Mouse (Mus musculus): Measurements from ENCODE around the gene Gpr61. TPM values are rescaled to one million over a fixed set of nuclear protein-coding genes. Genes with fewer than 3 reads are reported as not detected.

The Gpr61 gene
- total RNA-seq, 2 experiments from 2014 or later = not detected

DNA sequence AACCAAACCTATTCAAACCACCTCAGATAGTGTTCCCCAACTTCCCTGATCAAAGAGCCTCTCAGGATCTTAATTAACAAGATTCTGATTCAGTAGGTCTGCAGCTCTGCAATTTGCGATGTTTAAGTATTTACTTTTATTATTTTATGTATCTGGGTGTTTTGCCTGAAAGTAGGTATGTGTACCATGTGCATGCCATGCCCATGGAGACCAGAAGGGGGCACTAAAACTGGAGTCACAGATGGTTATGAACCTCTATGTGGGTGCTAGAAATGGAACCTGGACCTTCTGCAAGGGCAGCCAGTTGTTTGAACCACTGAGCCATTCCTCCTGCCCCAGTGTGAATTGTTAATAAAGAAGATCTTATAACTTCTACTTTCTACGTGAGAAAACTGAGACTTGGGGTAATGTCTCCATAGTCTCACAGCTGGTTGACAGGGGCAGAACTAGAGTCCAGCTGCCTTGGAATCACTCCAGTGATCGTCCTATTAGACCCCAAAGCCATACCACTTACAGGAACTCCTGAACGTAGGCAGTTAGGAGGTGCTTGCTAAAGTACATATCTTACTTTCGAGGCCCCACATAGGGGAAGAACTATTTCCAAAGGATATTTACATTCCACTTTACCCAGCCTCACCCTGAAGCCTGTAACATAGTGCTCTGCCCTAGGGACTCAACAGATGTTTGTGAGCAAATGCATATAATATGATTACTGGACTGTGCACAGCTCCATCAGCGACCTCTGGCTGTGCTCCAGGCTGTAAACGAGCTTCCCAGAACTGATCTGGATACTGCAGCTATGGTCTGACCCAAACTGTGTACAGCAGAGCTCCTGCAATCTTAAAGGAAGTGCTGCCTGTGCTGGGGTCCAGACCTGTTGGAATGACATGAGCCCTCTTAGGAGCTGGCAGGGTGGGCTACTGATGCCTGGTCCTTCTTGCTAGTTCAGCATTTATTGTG is 24.4 kb upstream of the Gpr61 start:
- peak in 1 of 2 experiments; percentile 9 for DNase-seq

- peak; percentile 61 to 64 for DNase-seq
These were observed 20.2 kb upstream of the Gpr61 start for GRCm38 (mm10) chr3:108174672-108175531.

DNA sequence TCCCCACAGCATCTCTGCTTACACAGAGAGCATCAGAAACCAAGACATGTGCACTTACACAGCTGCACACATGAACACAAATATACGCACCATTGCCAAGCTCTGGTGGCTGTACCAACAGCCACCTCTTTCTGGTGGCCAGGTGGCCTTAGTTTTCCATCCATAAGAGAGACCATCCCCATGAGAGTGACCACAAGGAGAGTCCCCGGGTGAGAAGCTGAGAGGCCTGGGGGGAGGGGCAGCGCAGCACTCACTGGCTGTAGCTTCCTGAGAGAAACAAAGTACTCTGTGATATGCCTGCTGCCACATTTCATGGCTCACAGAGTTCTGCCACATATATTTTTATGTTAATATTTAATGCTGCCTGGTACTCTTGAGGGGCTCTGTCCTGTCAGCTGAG is 14.5 kb upstream of the Gpr61 start:
- no peak for DNase-seq

- no peak for DNase-seq
These were observed 12.8 kb upstream of the Gpr61 start for GRCm38 (mm10) chr3:108167499-108167898.

GRCm38 (mm10) chr3:108166486-108167211 is 12.0 kb upstream of the Gpr61 start:
- DNase-seq = peak; percentile 55 to 78

GRCm38 (mm10) chr3:108165532-108166315 is 11.0 kb upstream of the Gpr61 start:
- DNase-seq = peak in 1 of 2 experiments; percentile 39

DNA sequence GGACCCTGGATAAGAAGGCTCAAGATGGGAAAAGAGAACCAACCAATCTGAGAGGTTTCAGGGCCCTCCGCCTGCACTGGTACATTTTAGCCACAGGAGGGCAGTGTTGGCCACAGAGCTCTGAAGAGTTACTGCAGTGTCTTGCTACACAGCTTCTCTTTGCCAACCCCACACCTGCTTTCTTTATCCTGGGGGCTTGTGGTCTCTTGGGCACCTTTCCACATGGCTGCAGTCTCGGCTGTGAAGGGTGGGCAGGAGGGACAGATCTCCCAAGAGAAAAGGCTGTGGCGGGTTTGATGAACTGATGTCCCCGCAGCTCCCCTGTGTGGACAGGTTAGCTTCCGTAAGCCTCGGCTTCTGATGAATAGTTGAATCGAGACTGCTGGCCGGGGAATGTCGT is 10.1 kb upstream of the Gpr61 start:
- peak; percentile 79 to 88 for DNase-seq

- no peak for DNase-seq
These were observed 9.4 kb upstream of the Gpr61 start for GRCm38 (mm10) chr3:108164091-108164490.

- peak; percentile 32 to 41 for DNase-seq
These were observed 3.8 kb upstream of the Gpr61 start for GRCm38 (mm10) chr3:108158383-108159037.

GRCm38 (mm10) chr3:108152290-108152689 is 2.4 kb downstream of the Gpr61 start:
- DNase-seq = no peak

DNA sequence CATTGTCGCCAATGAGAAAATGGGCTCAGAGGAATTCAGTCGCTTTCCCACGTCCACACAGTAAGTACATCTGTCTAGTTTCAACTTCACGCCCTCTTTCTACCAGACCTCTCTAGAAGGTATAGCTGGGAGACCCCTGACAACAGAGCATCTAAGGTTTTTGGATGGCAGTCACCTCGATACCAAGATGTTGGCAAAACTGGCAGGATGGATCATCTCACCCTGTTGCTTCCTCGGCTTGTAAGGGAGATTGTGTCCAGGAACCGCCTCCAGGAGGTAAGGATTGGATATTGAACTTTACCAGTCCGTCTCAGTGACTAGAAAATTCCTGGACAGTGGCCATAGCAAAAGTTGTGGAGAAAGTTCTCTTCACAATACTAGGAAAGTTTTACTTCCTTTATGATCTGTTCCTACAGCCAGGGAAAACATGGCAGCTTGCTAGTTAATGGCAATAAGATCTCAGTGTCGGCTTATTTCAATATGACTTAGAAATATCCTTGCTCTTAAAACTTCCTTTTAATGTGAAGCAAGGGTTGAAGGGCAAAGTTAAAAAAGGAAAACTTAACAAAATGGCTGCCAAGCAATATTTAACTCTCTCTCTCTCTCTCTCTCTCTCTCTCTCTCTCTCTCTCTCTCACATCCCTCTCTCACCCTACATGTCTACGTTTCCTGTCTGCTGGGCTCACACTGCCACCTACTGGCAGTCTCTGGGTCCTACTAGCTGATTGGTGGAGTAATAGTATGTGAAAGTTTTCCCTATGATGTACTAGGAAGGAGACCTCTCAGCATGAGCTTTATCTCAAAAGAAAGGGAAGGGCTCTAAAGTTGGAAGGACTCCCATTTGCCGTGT is 7.1 kb downstream of the Gpr61 start:
- DNase-seq = peak; percentile 87 to 94

DNA sequence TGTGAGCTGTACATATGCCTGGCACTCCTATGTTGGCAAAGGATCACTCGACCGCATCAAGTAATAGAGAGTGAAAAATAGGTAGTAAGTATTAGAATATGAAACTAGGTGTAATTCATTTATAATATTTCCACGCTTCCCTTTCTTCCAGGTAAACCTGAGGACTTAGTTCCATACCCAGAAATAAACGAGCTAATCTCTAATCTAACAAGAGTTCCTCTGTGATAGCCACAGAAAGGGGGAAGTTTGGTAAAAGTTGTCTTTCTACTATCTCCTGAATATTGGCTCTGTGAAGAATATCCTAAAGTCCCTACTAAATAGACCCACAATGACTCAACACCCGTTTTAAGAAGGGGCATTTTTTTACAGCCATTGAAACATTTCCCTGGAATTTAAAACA is 8.0 kb downstream of the Gpr61 start:
- DNase-seq = no peak

DNA sequence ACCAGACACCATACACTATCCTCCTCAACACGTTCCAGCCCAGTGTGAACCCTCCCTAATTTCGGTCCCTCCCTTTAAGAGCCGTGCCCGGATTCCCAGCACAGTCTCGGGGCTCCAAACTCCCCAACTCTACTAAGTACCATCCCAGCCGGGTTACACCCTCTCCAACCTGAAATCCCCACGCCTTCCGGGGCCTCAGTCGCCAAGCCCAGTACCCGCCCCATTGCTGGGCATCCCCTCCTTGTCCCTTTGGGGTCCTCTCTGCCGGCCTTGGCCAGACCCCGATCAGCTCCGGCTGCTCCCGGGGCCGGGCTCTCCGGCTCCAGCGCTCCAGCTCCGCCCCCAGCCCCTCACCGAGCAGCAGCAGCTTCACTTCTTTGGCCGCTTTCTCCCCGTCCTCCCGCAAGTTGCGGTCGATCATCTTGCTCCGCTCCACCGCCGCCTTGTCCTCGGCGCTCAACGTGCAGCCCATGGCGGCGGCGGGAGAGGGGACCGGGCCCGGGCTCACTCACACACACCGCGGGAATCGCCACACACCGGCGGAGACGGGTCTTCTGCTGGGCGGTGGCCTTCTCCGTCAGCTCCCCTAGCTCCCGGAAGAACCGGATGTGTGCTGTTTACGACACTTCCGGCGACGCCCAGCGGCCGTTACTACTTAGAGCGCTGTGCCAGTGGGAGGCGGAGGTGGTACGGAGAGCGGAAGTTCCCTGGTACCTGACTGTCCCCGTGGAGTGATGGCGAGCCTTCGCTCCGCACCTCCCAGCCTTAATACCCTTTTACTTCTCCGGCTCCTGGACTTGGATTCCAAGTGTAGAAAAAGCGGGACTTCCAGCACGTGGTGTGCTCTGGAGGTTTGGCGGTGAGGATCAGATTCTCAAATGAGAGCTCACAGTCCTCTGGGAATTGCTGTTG is 8.9 kb downstream of the Gpr61 start, which contains the start of gene Gnai3:
Gene Gnai3, minus strand, starts transcription at position 613 of the 912 bp plus-strand sequence.
- DNase-seq = peak; percentile 94 to 95

GRCm38 (mm10) chr3:108140786-108141185 is 13.9 kb downstream of the Gpr61 start:
- no peak for DNase-seq

GRCm38 (mm10) chr3:108139113-108139512 is 15.6 kb downstream of the Gpr61 start:
- no peak for DNase-seq

GRCm38 (mm10) chr3:108134701-108135100 is 20.0 kb downstream of the Gpr61 start:
- peak; percentile 29 to 43 for DNase-seq

DNA sequence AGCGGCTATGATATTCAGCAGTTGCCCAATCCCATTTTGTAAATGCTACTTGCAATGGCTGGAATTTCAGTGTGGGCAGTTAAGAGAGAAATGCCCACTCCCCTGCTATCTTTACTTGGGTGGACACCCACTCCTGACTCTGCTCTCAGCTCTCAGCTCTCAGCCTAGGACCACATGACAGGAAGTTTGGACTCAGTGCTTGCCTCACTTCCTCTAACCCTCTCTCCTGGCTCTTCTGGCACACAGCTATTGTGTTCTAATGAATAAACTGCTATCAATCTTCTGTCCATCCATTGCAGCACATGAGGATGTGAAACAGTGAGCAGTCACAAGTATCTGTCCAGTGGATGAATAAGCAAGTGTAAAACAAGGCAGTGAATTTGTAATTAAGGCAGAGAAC is 22.2 kb downstream of the Gpr61 start:
- no peak for DNase-seq

DNA sequence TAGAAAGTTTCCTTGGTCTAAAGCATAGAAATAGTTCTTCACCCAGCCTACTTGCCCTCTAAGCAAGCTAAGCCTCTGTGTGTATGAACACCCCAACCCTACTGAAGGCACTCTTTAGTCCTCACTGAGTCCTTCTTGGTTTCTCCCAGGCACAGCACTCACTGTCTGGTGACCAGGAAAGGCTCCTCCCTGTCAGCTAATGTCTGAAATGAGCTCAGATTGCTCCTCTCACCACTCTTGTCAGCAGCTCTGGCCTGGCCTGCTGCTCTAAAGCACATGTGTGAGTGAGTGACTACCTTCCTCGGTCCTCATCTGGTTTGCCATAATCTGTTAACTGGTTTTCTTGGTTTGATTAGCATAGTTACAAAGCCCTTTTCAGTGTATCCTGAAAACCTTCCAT is 22.9 kb downstream of the Gpr61 start:
- DNase-seq = no peak

GRCm38 (mm10) chr3:108131216-108131615 is 23.5 kb downstream of the Gpr61 start:
- no peak for DNase-seq

Measured in heart, adult 18-20 months (tissue).